Mouse (Mus musculus) embryo, embryonic 11 days (tissue): ENCODE measurements around the gene Ppp2r3d.

Source experiments
- DNase-seq: peaks from one replicate; pipeline ENCODE4 v3.0.0-alpha.2; 2015

The Ppp2r3d gene

GRCm38 (mm10) chr9:124408564-124408963 is 68.1 kb downstream of the Ppp2r3d start:
- no peak for DNase-seq
